Mouse (Mus musculus) left cerebral cortex, postnatal 36 days (tissue): Measurements from ENCODE around the gene Col8a1. TPM values are rescaled to one million over a fixed set of nuclear protein-coding genes. Genes with fewer than 3 reads are reported as not detected.

Source experiments
- DNase-seq, 2 experiments: peaks; one replicate each; pipeline ENCODE4 v3.0.0; 2021 to 2022; ENCODE audit warnings: low spot score in 2 of 2, mixed read lengths in 1 of 2
- intact Hi-C: fragments of 180-260 bp; cut with DNase I; formaldehyde crosslinking; loops from one replicate; pipeline ENCODE4 v1.15.1; 2025
- total RNA-seq, 2 experiments: library from RNA; stranded (reverse); gene quantifications; 2 replicates each; pipeline ENCODE4 v1.2.3; 2021

Gene Col8a1
- total RNA-seq, 2 experiments from 2014 or later, result 1.9 to 2.1 TPM

DNA sequence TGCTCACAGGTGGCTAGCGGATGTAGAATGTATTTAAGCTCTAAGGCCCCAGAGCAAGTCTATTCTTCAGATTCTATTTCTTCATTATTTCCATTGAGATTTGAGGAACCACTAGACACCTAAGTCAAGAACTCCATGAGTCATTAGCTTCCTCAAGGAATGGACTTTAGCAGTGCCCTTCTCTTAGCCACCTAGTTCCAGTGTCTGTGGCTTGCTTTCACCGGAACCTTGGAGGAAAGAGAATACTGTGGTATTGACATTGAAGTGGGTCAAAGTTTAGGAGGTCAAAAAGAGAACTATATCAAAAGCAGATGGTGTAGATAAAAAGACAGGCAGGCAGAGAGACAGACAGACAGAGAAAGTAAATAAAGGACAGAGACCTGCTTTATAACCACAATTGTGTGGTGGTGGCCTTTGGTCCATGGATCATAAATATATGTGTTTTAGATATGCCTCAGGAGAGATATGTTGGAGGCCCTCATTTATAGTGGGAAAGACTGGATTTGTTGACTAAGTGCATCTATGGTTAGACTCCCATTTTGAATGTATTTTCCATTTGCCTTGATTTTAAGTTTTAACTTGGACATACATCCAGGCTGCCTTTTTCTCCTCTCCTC is 60.5 kb downstream of the Col8a1 start:
- no peak for DNase-seq
- intact Hi-C loops, result no loop called here

GRCm38 (mm10) chr16:57685790-57686399 is 68.6 kb downstream of the Col8a1 start:
- intact Hi-C loops, result no loop called here

GRCm38 (mm10) chr16:57672251-57672650 is 82.3 kb downstream of the Col8a1 start:
- no peak for DNase-seq
- intact Hi-C loops, result no loop called here

More at GRCm38 (mm10) chr16:57685790-57686399, 68.6 kb downstream of the Col8a1 start:
- DNase-seq, result no peak

DNA sequence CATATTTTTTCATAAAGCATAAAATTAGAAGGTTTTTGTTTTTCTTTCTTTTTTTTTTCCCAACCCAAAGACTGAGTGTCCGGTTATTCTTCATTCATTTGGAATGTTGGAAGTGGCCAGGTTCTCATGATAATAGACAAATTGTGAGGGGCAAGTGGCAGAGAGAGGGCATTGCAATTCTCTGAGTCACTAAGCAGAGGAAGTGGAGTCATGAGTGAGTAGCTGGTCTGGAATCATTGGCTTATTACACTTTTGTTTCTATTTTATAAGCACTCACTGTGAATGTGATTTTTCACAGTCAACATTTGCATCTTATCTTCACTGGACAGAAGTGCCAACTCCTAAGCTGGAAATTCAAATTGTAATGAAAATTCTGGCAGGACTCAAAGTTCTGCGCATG is 82.9 kb downstream of the Col8a1 start:
- no peak for DNase-seq
- intact Hi-C loops, result no loop called here

DNA sequence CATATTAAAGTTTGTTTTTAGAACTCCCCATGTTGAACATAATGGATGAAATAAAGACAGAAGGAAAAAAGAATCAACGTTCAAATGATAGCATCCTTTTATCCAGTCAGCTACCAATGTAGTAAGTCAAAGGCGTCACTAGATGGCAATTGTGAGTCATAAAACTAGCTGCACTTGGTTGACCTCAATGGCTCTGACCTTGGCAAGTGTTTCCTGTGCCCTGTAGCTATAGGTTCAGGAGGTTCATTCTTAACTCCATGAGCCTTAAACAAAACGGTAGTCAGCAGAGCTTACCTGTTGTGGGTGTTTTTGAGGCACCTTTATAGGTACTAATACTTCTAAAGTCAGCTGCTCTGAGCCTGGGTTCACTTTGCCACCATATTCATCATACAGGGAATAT is 85.2 kb downstream of the Col8a1 start:
- DNase-seq, result no peak
- intact Hi-C loops, result loop anchor here (10.0 kb wide), 1 partner anchor 625 kb away; no protein-coding TSS in a partner anchor

GRCm38 (mm10) chr16:57662661-57663060 is 91.9 kb downstream of the Col8a1 start:
- intact Hi-C loops, result loop anchor here (10.0 kb wide), 1 partner anchor 632 kb away; no protein-coding TSS in a partner anchor

GRCm38 (mm10) chr16:57649888-57650287 is 104.6 kb downstream of the Col8a1 start:
- DNase-seq, result no peak
- intact Hi-C loops, result no loop called here

More at GRCm38 (mm10) chr16:57662661-57663060, 91.9 kb downstream of the Col8a1 start:
- DNase-seq, result no peak

DNA sequence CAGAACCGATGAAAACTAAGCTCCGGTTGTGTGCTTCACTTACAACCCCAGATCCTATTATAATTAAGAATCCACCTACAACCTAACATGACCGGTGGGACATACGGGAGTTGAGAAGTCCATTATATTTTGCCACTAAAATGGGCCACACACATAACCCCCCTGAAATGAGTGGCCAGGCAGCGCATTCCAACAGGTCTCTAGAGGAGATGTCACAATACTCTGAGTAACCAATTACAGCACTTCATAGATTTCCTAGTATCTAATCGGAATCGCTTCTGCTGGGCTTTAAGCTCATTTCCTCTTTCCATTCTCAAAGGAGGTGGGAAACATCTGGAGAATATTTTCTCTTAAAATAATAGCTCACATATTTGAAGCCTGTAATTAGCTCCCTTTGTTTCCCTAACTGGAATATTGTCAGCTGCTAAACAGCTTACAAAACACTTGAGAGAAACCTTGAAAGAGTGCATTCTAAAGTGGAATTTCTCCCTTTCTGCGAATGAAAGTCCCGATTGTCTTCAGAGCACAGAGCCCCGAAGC is 113.1 kb downstream of the Col8a1 start:
- DNase-seq, result no peak
- intact Hi-C loops, result no loop called here

DNA sequence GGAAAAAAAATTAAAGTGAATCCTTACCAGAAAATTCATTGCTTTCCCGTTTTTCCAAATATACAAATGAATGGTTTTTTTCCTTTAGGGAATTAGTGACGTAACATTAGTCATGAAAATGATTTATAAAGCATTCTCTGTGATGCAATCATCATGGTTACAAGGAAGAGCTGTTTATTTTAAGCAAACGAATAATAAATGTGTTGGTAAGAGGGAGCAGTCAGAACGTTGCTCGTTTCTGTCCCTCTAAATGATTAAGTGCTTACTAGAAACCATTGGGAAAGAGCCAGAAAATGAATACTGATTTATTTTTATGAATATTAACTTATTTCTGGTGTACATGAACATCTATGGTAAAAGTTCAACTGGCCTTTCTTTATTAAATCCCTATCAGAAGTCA is 119.8 kb downstream of the Col8a1 start:
- intact Hi-C loops, result loop anchor here (5.0 kb wide), 2 partner anchors 648 to 1028 kb away; no protein-coding TSS in a partner anchor
- DNase-seq, result no peak

GRCm38 (mm10) chr16:57634191-57634590 is 120.3 kb downstream of the Col8a1 start:
- peak; percentile 44 to 62 for DNase-seq
- intact Hi-C loops, result loop anchor here (5.0 kb wide), 1 partner anchor 648 kb away; no protein-coding TSS in a partner anchor

DNA sequence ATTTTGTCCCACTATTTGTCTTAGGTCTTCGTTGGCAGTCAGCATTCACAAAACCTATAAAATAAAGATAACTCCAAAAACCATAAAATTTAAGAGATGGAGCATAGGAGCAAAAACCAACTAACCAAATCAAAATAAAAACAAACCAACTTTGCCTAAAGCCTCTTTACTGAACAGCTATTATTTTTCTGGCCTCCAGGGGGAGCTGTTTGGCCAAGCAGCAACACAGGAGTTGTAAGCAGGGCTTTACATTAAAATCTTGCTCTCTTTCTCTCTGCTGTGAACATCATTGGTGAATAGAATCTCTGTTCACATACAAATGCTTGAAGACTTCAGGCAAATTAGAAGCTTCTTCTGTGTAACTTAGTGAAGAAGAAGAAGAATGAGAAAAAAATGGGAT is 142.8 kb downstream of the Col8a1 start:
- DNase-seq, result no peak
- intact Hi-C loops, result loop anchor here (5.0 kb wide), 1 partner anchor 841 kb away; no protein-coding TSS in a partner anchor

DNA sequence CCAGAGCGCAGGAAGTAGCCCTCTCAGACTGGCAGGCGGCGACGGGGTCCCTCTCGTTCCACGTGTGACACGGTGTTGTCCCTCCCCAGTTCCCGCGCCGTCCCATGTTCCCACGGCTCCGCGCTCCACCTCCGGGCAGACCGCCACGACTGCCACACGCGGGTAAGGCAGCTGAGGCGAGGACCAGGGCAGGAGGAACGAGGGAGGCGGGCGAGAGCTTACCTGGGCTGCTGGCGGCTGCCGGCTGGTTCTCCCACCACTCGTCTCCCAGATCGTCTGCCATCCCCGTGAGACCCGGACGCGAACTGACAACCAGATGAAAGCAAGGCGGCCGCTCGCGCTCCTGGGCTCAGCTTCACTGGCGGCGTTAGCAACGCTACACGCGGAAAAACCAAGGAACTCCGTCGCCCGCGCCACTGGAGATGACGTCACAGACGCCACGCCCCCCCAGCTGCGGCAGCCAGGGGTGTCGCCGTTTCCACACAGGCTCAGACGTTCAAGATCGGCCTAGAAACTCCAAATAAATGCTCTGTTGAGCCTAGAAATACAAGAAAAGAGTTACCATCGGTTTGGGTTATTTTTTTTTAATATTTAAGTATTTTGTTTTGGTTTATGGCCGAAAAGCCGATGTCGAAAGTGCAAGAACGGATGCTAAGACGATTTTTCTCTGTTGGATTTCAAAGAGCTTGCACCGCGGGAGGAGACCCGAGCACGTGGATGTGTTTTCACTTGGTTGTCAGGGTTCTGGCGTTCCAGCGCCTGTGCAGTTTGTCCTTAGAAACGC is 147.9 kb downstream of the Col8a1 start, which contains the start of gene Cmss1:
TSS of gene Cmss1 (minus strand) at position 421 of the 784 bp plus-strand sequence.
- peak; percentile 84 to 86 for DNase-seq
- intact Hi-C loops, result no loop called here

DNA sequence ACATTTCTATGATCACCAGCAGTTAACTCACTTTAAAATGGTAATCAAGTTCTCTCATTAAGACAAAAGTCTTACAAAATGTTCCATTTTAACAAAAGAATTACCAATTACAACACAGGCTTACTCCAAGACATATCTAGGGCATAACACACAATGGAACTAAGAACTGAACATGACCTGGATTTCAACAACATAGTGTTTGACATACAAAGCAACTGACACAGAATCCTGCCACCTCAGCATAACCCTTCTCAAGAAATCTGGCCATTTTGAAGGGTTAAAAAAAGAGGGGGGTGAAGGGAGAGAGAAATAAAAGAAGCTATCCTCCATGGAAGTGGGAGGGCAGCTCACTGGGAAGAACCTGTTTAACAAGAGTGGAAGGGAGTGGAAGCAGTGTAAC is 153.5 kb downstream of the Col8a1 start:
- intact Hi-C loops, result no loop called here
- DNase-seq, result no peak

- intact Hi-C loops, result loop anchor here (5.0 kb wide), 1 partner anchor 355 kb away; no protein-coding TSS in a partner anchor
- no peak for DNase-seq
Observed at GRCm38 (mm10) chr16:57597295-57597957, 157.1 kb downstream of the Col8a1 start.

DNA sequence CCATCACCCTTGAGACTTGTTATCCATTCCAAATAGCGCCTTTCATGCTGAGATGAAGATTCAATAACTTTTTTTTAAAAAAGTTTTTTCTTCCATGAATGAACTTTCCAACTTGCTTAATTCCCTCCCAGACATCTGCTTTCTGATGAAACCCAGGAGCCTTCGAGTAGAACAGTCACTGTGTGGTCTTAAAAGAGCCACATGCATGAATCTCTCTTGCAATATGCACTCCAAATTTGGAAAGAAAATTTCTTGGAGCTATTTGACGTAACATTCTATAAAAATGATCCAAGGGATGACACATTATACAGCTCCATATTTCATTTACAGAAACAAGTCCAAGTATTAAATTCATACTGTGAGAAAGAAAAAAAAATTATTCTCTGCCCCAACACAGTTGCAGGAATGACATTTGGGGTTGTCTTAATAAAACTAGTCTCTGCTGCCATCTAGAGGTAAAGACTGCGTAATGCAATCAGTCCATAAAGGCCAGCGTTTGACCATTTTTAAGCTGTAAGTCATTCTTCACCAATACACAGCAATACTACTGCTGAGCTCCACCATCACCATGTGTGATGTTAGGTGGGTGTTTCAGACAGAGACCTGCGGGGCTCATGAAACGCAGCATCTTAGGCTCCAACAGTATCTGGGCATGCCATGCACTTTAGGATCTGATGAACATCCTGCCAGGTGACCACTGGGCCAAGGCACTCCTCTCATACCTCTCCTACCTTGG is 160.9 kb downstream of the Col8a1 start:
- no peak for DNase-seq
- intact Hi-C loops, result no loop called here

DNA sequence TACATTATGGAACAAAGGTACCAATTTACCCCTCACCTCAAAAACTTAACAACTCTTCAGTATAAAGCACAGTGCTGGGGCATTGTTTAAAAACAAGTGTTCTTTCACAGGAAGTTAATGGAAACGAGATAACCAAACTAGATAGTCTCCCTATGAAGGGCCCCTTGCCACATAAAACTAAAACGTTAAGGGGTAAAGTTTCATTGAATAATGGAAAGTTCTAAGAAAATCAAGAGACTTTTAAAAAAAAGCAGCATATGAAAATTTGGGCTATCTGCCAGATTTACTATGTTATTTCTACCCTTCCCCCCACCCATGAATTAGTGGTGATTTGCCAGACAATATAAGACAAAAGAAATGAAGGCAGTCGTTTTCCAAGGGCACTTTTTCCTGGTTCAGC is 169.3 kb downstream of the Col8a1 start:
- intact Hi-C loops, result no loop called here
- no peak for DNase-seq

DNA sequence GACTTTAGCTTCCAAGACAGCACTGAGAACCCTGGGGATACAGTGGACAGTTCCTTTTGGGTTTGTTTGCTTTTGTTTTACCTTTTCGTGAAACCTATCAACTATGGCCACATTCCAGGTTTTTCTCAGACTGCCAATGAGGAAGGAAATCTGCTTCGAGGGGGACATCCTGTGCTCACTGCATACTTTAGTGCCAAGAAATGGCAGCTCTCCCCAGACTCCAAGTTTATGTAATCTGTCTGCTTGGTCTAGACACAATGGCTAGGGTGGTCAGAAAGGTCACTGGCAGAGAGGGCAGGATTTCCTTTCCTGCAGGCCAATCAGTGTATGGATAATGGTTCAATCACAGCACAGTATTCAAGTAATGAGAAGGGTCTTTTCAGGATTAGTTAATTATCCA is 172.5 kb downstream of the Col8a1 start:
- no peak for DNase-seq
- intact Hi-C loops, result no loop called here

DNA sequence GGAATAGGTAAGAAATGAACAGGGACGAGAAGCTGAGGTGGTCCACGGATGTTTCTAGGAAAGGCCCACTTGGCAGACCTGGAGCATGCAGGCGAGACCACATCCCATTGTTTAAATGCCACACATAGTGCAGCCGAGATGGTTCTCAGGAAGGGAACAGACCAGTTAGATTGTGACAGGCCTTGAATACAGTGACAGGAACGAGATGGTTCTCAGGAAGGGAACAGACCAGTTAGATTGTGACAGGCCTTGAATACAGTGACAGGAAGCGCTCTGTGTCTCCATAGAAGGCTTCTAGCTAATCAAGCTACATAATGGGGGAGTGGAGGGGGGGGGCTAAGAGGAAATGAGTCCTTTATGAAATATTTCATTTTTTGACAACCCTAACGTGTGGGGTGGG is 174.5 kb downstream of the Col8a1 start:
- DNase-seq, result no peak
- intact Hi-C loops, result no loop called here

DNA sequence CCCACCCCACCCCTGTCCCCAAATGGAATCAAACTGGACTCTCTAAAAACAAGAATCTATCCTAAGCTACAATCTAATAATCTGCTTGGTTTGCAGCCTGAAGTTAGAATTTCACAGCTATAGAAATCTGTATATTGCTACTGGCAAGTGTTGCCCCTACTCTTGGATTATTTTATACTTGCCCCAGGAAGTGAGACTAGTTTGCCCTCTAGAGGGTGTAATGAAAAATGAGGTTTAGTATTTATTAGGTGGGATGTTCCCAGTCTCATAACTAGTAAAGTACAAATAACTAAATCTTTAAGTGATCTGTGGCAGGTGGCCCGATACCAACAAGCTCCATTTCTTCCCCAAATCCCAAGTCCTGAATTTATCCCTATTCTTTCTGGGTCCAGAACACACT is 177.0 kb downstream of the Col8a1 start:
- intact Hi-C loops, result loop anchor here (2.0 kb wide), 1 partner anchor 335 kb away; no protein-coding TSS in a partner anchor
- DNase-seq, result no peak
